Mouse (Mus musculus): ENCODE data around the gene Ly6g6f.

DNA sequence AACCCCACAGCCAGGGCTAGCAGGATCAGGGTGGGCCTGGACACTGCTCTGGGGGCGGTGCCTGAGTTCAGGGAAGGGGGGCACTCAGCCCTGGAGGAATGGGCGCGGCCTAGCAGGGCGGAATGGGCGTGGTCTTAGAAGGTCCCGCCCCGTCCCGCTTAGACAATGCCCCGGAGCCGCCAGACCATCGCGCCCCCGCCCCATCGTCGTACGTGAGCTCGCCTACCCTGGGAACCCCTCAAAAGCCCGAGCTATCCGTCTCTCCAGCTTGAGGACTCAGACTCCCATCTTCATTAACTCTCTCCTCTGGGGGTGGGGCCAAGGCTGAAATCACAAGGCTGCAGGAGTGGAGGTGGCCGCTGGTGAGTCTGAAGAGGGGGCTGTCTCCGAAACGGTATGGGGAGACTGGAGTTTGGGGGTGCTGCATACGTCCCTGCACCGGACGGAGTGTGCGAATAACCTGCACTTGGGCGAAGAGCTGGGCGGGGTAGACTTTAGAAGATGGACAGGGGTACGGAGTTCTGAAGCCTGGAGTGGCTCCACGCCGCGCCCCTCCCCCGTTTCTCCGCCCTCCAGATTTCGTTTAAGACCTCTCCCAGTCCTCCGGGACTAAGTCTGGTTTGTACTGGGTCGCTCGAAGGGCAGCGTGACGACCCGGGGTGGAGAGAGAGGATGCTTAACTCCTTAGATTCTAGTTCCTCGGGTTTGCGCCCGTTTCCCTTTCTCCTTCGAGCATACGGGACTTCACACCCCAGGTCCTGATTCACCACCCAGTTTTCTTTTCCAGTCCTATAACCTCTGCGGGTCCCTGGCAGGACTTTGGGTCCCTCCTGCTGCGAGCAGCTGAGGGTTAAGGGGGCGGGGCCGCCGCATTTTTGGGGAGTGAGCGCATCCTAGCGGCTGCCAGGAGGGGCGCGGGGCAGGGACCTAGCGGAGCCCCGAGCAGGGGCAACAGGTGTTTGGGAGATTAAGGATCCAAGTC is 26.2 kb downstream of the Ly6g6f start, which contains the start of gene Ddah2:
- peak in 1 of 2 experiments; percentile 65; a peak in 2 of 4 replicates for TF ChIP-seq CTCF (conservative IDR thresholded peaks at IDR 0.05 in 1 of 2, IDR thresholded peaks at IDR 0.05 in 1 of 2; ENCODE audit: low read depth in 2 of 2, low read length in 2 of 2)
- no peak for TF ChIP-seq POLR2AphosphoS2 (IDR thresholded peaks at IDR 0.05; ENCODE audit: low read depth, low read length)
- no peak for TF ChIP-seq TCF12 (IDR thresholded peaks at IDR 0.05; ENCODE audit: low read depth, low read length)
- no peak; the same call in 1 of the 2 replicates for TF ChIP-seq POLR2A (IDR thresholded peaks at IDR 0.05; ENCODE audit: low read depth, low read length)
- TF ChIP-seq ZKSCAN1 (IDR thresholded peaks at IDR 0.05; ENCODE audit: borderline replicate concordance, low read depth, low read length) = no peak
- TF ChIP-seq USF1 (IDR thresholded peaks at IDR 0.05; ENCODE audit: low read depth, low read length) = no peak
- TF ChIP-seq ZNF384 (IDR thresholded peaks at IDR 0.05; ENCODE audit: low read depth, low read length) = no peak
- peak; percentile 62 for TF ChIP-seq RAD21 (IDR thresholded peaks at IDR 0.05; ENCODE audit: low read depth, low read length)
- TF ChIP-seq MYC (IDR thresholded peaks at IDR 0.05; ENCODE audit: low read depth, low read length) = no peak
- TF ChIP-seq HCFC1 (IDR thresholded peaks at IDR 0.05; ENCODE audit: low read depth, low read length) = no peak
- no peak; the same call in 1 of the 2 replicates for TF ChIP-seq ZC3H11A (IDR thresholded peaks at IDR 0.05; ENCODE audit: low read depth, low read length)
